Mouse (Mus musculus): ENCODE measurements around the gene Nt5c1b. TPM values are rescaled to one million over a fixed set of nuclear protein-coding genes. Genes with fewer than 3 reads are reported as not detected.
A peak's percentile ranks its signal among the peaks of the same experiment; 100 is the strongest.

The Nt5c1b gene
- not detected for total RNA-seq (2021)
- long read RNA-seq, experiment 1 = 0 reads
- long read RNA-seq, experiment 2 = 0 reads

- DNase-seq (ENCODE audit: low spot score in 2 of 2) = no peak
- Histone ChIP-seq H3K27ac (no peak within 1 kb of the TSS), H3K4me3 (no peak within 1 kb of the TSS)
- no peak for TF ChIP-seq CTCF (conservative IDR thresholded peaks at IDR 0.05)
Observed at GRCm38 (mm10) chr12:10369673-10370072, at the start of gene Nt5c1b. Gene Nt5c1b, plus strand, starts transcription at chr12:10369973.

GRCm38 (mm10) chr12:10327651-10328050, 42.1 kb upstream of the Nt5c1b start:
- Histone ChIP-seq H3K4me3 (no peak overlapping the region), H3K27ac (no peak overlapping the region)
- peak in 1 of 2 experiments; percentile 3 for DNase-seq (ENCODE audit: low spot score in 2 of 2)
- no peak for TF ChIP-seq CTCF (conservative IDR thresholded peaks at IDR 0.05)

DNA sequence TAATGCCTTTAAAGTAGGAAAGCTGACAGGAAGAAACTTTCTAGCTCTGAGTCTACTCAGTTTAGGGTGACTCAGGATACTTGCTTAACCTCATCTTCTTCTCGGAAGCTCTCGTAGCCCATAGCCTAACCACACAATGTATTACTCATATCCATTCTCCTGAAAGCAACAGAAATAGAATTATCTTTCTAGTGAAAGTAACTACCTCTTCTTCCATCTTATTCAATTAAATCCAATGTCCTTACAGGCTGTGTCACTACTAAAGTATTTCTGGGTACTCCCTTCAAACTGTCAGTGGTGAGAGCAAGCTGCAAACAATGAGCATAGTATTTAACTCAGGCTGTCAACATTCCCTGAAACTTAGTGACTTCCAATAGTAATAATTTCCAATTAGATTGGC, 40.3 kb upstream of the Nt5c1b start:
- no peak overlapping the region for H3K4me3 ChIP-seq
- TF ChIP-seq CTCF (conservative IDR thresholded peaks at IDR 0.05) = no peak
- no peak overlapping the region for H3K27ac ChIP-seq
- no peak for DNase-seq (ENCODE audit: low spot score in 2 of 2)

- no peak for TF ChIP-seq CTCF (conservative IDR thresholded peaks at IDR 0.05)
- no peak for DNase-seq (ENCODE audit: low spot score in 2 of 2)
- Histone ChIP-seq H3K4me3 (no peak overlapping the region), H3K27ac (no peak overlapping the region)
Observed at GRCm38 (mm10) chr12:10340604-10341003, 29.2 kb upstream of the Nt5c1b start.

- TF ChIP-seq CTCF (conservative IDR thresholded peaks at IDR 0.05) = no peak
- Histone ChIP-seq H3K27ac (no peak overlapping the region), H3K4me3 (no peak overlapping the region)
- DNase-seq (ENCODE audit: low spot score in 2 of 2) = no peak
Observed at GRCm38 (mm10) chr12:10350706-10351105, 19.1 kb upstream of the Nt5c1b start.

GRCm38 (mm10) chr12:10357756-10358155, 12.0 kb upstream of the Nt5c1b start:
- H3K27ac ChIP-seq = no peak overlapping the region
- no peak for DNase-seq (ENCODE audit: low spot score in 2 of 2)

DNA sequence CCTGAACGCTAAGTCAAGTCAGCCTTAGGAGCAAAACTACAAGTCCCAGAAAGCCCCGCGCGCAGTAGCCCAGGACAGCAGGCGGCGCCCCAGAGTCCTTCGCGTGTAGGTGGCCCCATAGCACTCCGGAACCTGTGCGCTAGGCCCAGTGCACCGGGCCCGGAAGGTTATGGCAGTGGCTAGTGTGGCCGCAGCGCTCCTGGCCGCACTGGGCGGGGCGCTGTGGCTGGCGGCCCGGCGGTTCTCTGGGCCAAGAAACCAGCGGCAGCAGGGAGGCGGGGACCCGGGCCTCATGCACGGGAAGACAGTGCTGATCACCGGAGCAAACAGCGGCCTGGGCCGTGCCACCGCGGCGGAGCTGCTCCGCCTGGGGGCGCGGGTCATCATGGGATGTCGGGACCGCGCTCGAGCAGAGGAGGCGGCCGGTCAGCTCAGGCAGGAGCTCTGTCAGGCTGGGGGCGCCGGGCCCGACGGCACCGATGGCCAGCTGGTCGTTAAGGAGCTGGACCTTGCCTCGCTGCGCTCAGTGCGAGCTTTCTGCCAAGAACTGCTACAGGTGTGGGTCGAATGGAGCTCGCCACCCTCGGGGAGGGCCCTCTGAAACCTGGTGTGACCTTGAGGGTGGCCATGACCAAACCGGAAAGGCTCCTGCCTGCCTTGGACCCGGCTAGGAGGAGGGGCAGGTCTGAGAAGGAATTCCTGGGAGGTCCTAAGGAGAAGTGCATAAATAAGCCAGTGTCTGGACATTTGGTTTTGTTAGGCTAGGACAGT, 21.1 kb downstream of the Nt5c1b start, which contains the start of gene Rdh14:
Gene Rdh14, plus strand, starts transcription at position 102 of the 771 bp plus-strand sequence.
- DNase-seq (ENCODE audit: low spot score in 2 of 2) = peak; percentile 94 to 95
- peak; percentile 87 for TF ChIP-seq CTCF (conservative IDR thresholded peaks at IDR 0.05)
- H3K4me3 ChIP-seq = peak within 1 kb of the TSS; percentile 97
- peak within 1 kb of the TSS; percentile 99 for H3K27ac ChIP-seq

More at GRCm38 (mm10) chr12:10357756-10358155, 12.0 kb upstream of the Nt5c1b start:
- no peak for TF ChIP-seq CTCF (conservative IDR thresholded peaks at IDR 0.05)
- H3K4me3 ChIP-seq = no peak overlapping the region

DNA sequence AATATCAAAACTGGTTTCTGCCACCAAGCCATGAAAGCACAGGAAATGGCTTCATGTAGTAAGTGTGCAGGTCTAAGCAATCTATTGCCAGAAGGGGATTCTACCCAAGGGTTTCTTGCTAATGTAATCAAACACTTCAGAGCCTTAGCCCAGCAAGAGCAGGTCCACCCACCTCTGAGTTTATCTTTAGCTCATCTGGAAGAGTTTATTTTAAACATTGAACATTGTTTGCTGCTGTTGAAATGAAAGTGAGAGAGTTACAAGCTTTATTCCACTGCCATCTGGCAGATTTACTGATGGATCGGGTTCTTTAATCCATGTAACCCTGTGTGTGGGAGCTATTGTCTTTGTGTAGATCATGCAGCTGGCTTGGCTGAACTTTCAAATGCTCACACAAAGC, 31.0 kb downstream of the Nt5c1b start:
- H3K27ac ChIP-seq = peak overlapping the region; percentile 29; the same call in 1 of the 2 replicates
- H3K4me3 ChIP-seq = no peak overlapping the region
- no peak for DNase-seq (ENCODE audit: low spot score in 2 of 2)
- no peak for TF ChIP-seq CTCF (conservative IDR thresholded peaks at IDR 0.05)

DNA sequence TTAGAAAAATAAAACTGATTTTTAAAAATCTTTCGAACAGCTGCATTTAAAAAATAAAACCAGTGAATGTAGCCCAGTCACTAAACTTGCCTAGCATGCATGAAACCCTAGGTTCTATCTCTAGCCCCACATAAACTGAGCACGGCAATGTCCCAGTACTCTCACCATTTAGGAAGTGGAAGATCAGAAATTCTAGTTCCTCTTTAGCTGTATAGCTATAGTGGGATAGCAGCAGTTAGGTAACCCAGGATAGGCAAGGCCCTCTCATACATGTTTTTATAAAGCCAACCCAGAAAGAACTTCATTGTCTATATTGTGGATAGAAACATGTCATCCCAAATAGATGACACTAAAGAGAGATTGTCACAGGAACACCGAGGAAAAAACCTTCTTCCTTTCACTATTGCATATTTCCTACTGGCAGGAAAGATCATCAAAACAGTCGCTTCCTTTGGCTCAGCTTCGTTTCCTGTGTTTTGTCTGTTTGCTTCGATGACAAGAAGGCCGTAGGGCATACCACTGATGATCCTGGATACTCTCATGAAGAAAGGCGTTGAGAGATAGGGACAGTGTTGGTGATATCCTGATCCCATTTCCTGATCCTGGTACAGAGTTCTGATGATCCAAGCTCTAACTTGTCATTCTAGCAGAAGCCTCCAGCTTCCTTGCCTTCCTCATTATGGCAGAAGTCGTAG, 32.8 kb downstream of the Nt5c1b start:
- Histone ChIP-seq H3K27ac (no peak overlapping the region), H3K4me3 (no peak overlapping the region)
- no peak for DNase-seq (ENCODE audit: low spot score in 2 of 2)
- no peak for TF ChIP-seq CTCF (conservative IDR thresholded peaks at IDR 0.05)

GRCm38 (mm10) chr12:10410511-10411179, 40.9 kb downstream of the Nt5c1b start:
- DNase-seq (ENCODE audit: low spot score in 2 of 2) = no peak
- H3K4me3 ChIP-seq = no peak overlapping the region
- H3K27ac ChIP-seq = no peak overlapping the region
- TF ChIP-seq CTCF (conservative IDR thresholded peaks at IDR 0.05) = no peak

GRCm38 (mm10) chr12:10411453-10411852, 41.7 kb downstream of the Nt5c1b start:
- H3K4me3 ChIP-seq = no peak overlapping the region
- H3K27ac ChIP-seq = no peak overlapping the region
- no peak for DNase-seq (ENCODE audit: low spot score in 2 of 2)
- TF ChIP-seq CTCF (conservative IDR thresholded peaks at IDR 0.05) = no peak

- DNase-seq (ENCODE audit: low spot score in 2 of 2) = no peak
- no peak for TF ChIP-seq CTCF (conservative IDR thresholded peaks at IDR 0.05)
- no peak overlapping the region for H3K27ac ChIP-seq
- H3K4me3 ChIP-seq = no peak overlapping the region
Observed at GRCm38 (mm10) chr12:10422347-10422746, 52.6 kb downstream of the Nt5c1b start.

Data from layer of hippocampus, adult 2 months (tissue).